In genomic region chr12:16844623-16845592, GRCm38 (mm10) we compare ENCODE assay signal across 9 mouse cellular contexts. TPM values are rescaled to one million over a fixed set of nuclear protein-coding genes. Genes with fewer than 3 reads are reported as not detected.
DNase-seq lines count a peak whose midpoint lies in the region; ATAC-seq lines count a peak whose summit lies in the region.
"Had no signal": no experiment of that assay in that cellular context is flagged by ENCODE, and none has a peak within 500 bp of the region (broad histone marks: within the 10 kb centered on the region; RNA-seq: fewer than 3 reads in every experiment).

No protein-coding gene starts in this region.

- peak; percentile 75 for ATAC-seq in frontal cortex, adult (ENCODE audit: low TSS enrichment)
- ATAC-seq in limb, embryonic 12.5 days (ENCODE audit: insufficient number of reproducible peaks, insufficient read depth, low FRiP score, low TSS enrichment, low read depth), result 0 out of 2 replicates have a peak, but pooled peaks have one; percentile 40

- no peak for DNase-seq in frontal cortex, postnatal 10 days (ENCODE audit: low spot score in 2 of 2)
- DNase-seq in 3T3-L1 (ENCODE audit: low read depth, low spot score), result peak; percentile 43
- DNase-seq in fibroblast of lung, adult 2 months (ENCODE audit: low read depth), result peak; percentile 93
- DNase-seq in hindbrain, embryonic 10.5 days (ENCODE audit: low spot score), result no peak
- no peak for DNase-seq in spleen, postnatal 14 days (ENCODE audit: low spot score in 2 of 2)
- no peak for DNase-seq in urinary bladder, postnatal 10 days (ENCODE audit: low spot score)
- DNase-seq: adrenal gland, adult 2 months had no signal

- no peak overlapping the region for H3K9ac ChIP-seq in limb, embryonic 12.5 days (replicated peaks)

- H3K9me3 ChIP-seq in limb, embryonic 12.5 days, result no peaks in the 10 kb centered on the region
- H3K9me3 ChIP-seq in hindbrain, embryonic 10.5 days, result no peaks in the 10 kb centered on the region

- H3K4me2 ChIP-seq in limb, embryonic 12.5 days, result no peak overlapping the region

- H3K36me3 ChIP-seq in limb, embryonic 12.5 days, result no peaks in the 10 kb centered on the region
- H3K36me3 ChIP-seq in hindbrain, embryonic 10.5 days, result no peaks in the 10 kb centered on the region

- H3K27ac ChIP-seq in limb, embryonic 12.5 days, result peak overlapping the region; percentile 75
- H3K27ac ChIP-seq in hindbrain, embryonic 10.5 days, result no peak overlapping the region

- H3K4me1 ChIP-seq in limb, embryonic 12.5 days (replicated peaks), result peaks cover 4% of the 10 kb centered on the region
- H3K4me1 ChIP-seq in hindbrain, embryonic 10.5 days (replicated peaks), result peaks cover 3% of the 10 kb centered on the region

- H3K4me3 ChIP-seq in limb, embryonic 12.5 days (replicated peaks), result no peak overlapping the region
- H3K4me3 ChIP-seq in hindbrain, embryonic 10.5 days, result no peak overlapping the region

- H3K27me3 ChIP-seq in limb, embryonic 12.5 days, result no peaks in the 10 kb centered on the region
- H3K27me3 ChIP-seq in hindbrain, embryonic 10.5 days (ENCODE audit: insufficient read depth, poor library complexity, severe bottlenecking), result no peaks in the 10 kb centered on the region

- 62% methylated on average over 14 of the region's 14 CpGs for WGBS in limb, embryonic 12.5 days
- 75% methylated on average over 14 of the region's 14 CpGs for WGBS in hindbrain, embryonic 10.5 days

RNA-seq across cellular contexts. Expression of gene E2f6, which starts 34.1 kb away (rescaled TPM):
- polyA plus RNA-seq in limb, embryonic 12.5 days (2016; fragmentation: Nextera tagmentation; extraction: Ambion mirVana), result 75.8 and 76.6 TPM in 2 replicates
- polyA plus RNA-seq in hindbrain, embryonic 10.5 days (2016; fragmentation: Nextera tagmentation; extraction: Ambion mirVana), result 65.4 TPM in 2 replicates

RNA-seq across cellular contexts. Expression of gene Greb1, which starts 44.2 kb away (rescaled TPM):
- polyA plus RNA-seq in limb, embryonic 12.5 days (2016; fragmentation: Nextera tagmentation; extraction: Ambion mirVana), result 6.4 and 8.1 TPM in 2 replicates
- 19.0 and 28.1 TPM in 2 replicates for polyA plus RNA-seq in hindbrain, embryonic 10.5 days (2016; fragmentation: Nextera tagmentation; extraction: Ambion mirVana)

RNA-seq across cellular contexts. Expression of gene Rock2, which starts 49.8 kb away (rescaled TPM):
- 16.5 and 18.4 TPM in 2 replicates for polyA plus RNA-seq in limb, embryonic 12.5 days (2016; fragmentation: Nextera tagmentation; extraction: Ambion mirVana)
- 9.0 and 12.0 TPM in 2 replicates for polyA plus RNA-seq in hindbrain, embryonic 10.5 days (2016; fragmentation: Nextera tagmentation; extraction: Ambion mirVana)

Comparison
In these comparisons a context has a peak if more than half of its experiments do, and no peak if none do; other contexts are left out.
1. DNase-seq: peak in 3T3-L1 (single experiment) and fibroblast of lung, adult 2 months (single experiment); none in frontal cortex, postnatal 10 days (0 of 2), hindbrain, embryonic 10.5 days (single experiment), spleen, postnatal 14 days (0 of 2) and urinary bladder, postnatal 10 days (single experiment).